In genomic region chr6:120172294-120173017, GRCm38 (mm10) we compare ENCODE assay signal across 20 mouse cellular contexts.
DNase-seq lines count a peak whose midpoint lies in the region; ATAC-seq and TF ChIP-seq lines count a peak whose summit lies in the region.
"Had no signal": no experiment of that assay in that cellular context is flagged by ENCODE, and none has a peak within 500 bp of the region (broad histone marks: within the 10 kb centered on the region; RNA-seq: fewer than 3 reads in every experiment).

No protein-coding gene starts in this region.

- no peak overlapping the region for H3K4me3 ChIP-seq in liver, embryonic 12.5 days
- no peak overlapping the region for H3K4me3 ChIP-seq in stomach, postnatal 0 days (ENCODE audit: low read depth, low read length)
- H3K4me3 ChIP-seq in forebrain, embryonic 12.5 days (replicated peaks): no peak overlapping the region
- H3K4me3 ChIP-seq: embryonic facial prominence, embryonic 10.5 days; erythroblast, embryonic 14.5 days; hindbrain, embryonic 10.5 days; kidney, embryonic 15.5 days; layer of hippocampus, adult 2 months; myocyte had no signal

- no peaks in the 10 kb centered on the region for H3K36me3 ChIP-seq in liver, embryonic 12.5 days
- H3K36me3 ChIP-seq in stomach, postnatal 0 days (ENCODE audit: control insufficient read depth, insufficient read depth, low read length): no peaks in the 10 kb centered on the region
- H3K36me3 ChIP-seq in forebrain, embryonic 12.5 days (replicated peaks): no peaks in the 10 kb centered on the region
- H3K36me3 ChIP-seq: embryonic facial prominence, embryonic 10.5 days; hindbrain, embryonic 10.5 days; kidney, embryonic 15.5 days had no signal

- no peak for ATAC-seq in liver, embryonic 12.5 days
- ATAC-seq in stomach, postnatal 0 days (ENCODE audit: low FRiP score, low TSS enrichment): peak; percentile 38; the same call in 1 of the 2 replicates
- no peak for ATAC-seq in forebrain, embryonic 12.5 days (ENCODE audit: low FRiP score)
- ATAC-seq: forebrain, postnatal 0 days; inflammation-experienced regulatory T-cells, adult 6 months had no signal

- TF ChIP-seq EP300 in stomach, postnatal 0 days (optimal IDR thresholded peaks at IDR 0.05): peak; percentile 29

- H3K27ac ChIP-seq in liver, embryonic 12.5 days: peak overlapping the region; percentile 58
- H3K27ac ChIP-seq in stomach, postnatal 0 days (replicated peaks): peak overlapping the region; percentile 24; the same call in 1 of the 2 replicates
- H3K27ac ChIP-seq in forebrain, embryonic 12.5 days: no peak overlapping the region
- H3K27ac ChIP-seq: embryonic facial prominence, embryonic 10.5 days; hindbrain, embryonic 10.5 days; kidney, embryonic 15.5 days had no signal

- 0 out of 2 replicates have a peak, but pooled peaks cover 4% of the 10 kb centered on the region for H3K27me3 ChIP-seq in liver, embryonic 12.5 days (replicated peaks)
- no peaks in the 10 kb centered on the region for H3K27me3 ChIP-seq in stomach, postnatal 0 days (ENCODE audit: control insufficient read depth, insufficient read depth, low read length)
- H3K27me3 ChIP-seq in forebrain, embryonic 12.5 days: no peaks in the 10 kb centered on the region
- H3K27me3 ChIP-seq: kidney, embryonic 15.5 days had no signal

- H3K4me2 ChIP-seq in liver, embryonic 12.5 days: no peak overlapping the region
- H3K4me2 ChIP-seq in stomach, postnatal 0 days (replicated peaks; ENCODE audit: low read depth): no peak overlapping the region
- H3K4me2 ChIP-seq in forebrain, embryonic 12.5 days: no peak overlapping the region
- H3K4me2 ChIP-seq: kidney, embryonic 15.5 days had no signal

- peaks cover 56% of the 10 kb centered on the region for H3K4me1 ChIP-seq in liver, embryonic 12.5 days
- H3K4me1 ChIP-seq in stomach, postnatal 0 days (replicated peaks; ENCODE audit: control insufficient read depth, insufficient read depth): no peaks in the 10 kb centered on the region
- no peaks in the 10 kb centered on the region for H3K4me1 ChIP-seq in forebrain, embryonic 12.5 days

- no peak for DNase-seq in liver
- peak; percentile 68 for DNase-seq in fat pad, adult 2 months (ENCODE audit: extremely low read depth, low read depth, low spot score)
- DNase-seq in lung, postnatal 10 days: peak; percentile 66
- DNase-seq in stomach, postnatal 0 days (ENCODE audit: low spot score): no peak
- DNase-seq in adrenal gland, postnatal 25 days: no peak
- DNase-seq: adrenal gland, postnatal 36 days; cerebellum, postnatal 25 days; forebrain, postnatal 0 days; gastrocnemius, postnatal 14 days; spleen, adult 18-20 months; thymus, postnatal 25 days had no signal

- no peak overlapping the region for H3K9ac ChIP-seq in liver, embryonic 12.5 days
- H3K9ac ChIP-seq in stomach, postnatal 0 days (ENCODE audit: low read length): no peak overlapping the region
- H3K9ac ChIP-seq in forebrain, embryonic 12.5 days: no peak overlapping the region
- H3K9ac ChIP-seq: forebrain, postnatal 0 days; kidney, embryonic 15.5 days had no signal

- WGBS in liver, embryonic 12.5 days (ENCODE audit: insufficient replicate concordance): 78% methylated on average over 8 of the region's 8 CpGs
- 72% methylated on average over 8 of the region's 8 CpGs for WGBS in stomach, postnatal 0 days
- 84% methylated on average over 8 of the region's 8 CpGs for WGBS in forebrain, embryonic 12.5 days

- no peaks in the 10 kb centered on the region for H3K9me3 ChIP-seq in liver, embryonic 12.5 days (replicated peaks)
- H3K9me3 ChIP-seq in stomach, postnatal 0 days (ENCODE audit: control insufficient read depth, low read length): no peaks in the 10 kb centered on the region
- H3K9me3 ChIP-seq in forebrain, embryonic 12.5 days: no peaks in the 10 kb centered on the region
- H3K9me3 ChIP-seq: embryonic facial prominence, embryonic 10.5 days; hindbrain, embryonic 10.5 days; kidney, embryonic 15.5 days had no signal

- TF ChIP-seq CTCF in stomach, postnatal 0 days (IDR thresholded peaks at IDR 0.05; ENCODE audit: low read depth): no peak

Comparison
In these comparisons a context has a peak if more than half of its experiments do, and no peak if none do; other contexts are left out.
1. DNase-seq: peak in fat pad, adult 2 months (single experiment) and lung, postnatal 10 days (single experiment); none in liver (single experiment), stomach, postnatal 0 days (single experiment) and adrenal gland, postnatal 25 days (single experiment).